In the genomic region with DNA sequence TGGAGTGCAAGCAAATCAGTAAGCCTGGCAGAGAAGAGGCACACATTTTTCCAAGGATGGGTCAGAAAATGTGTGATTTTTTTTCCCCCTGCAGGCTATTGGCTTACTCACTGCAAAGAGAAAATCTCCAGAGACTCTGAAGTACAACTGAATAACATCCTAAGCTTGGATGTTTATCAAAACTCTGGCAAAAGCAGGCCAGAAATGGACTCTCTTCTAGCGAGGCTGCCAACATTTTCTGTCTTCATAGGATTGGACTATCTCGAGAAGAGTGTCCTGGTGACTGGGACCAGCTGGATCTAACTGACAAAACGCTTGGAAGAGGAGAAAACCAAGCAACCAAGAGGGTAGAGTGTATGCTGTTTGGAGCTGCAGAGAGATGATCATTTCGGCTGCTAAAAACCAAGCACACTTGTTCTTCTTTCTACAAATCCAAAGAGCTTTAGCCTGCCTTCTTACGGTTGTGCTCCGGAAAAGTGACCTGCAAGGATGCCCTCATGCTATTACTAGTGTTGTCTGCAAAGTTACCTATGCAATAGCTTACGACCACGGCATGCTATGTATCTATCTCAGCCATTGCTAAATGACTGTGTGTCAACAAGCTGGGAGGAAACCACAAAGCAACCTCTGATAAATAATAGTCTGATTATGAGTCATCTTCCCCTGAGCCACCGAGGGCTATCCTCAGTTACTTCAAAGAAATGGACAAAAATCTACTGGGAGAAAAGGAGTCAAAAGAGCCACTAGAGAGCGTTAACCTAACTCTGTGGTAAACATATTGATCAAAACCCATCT, we compare ENCODE assay signal across 10 mouse cellular contexts. TPM values are rescaled to one million over a fixed set of nuclear protein-coding genes. Genes with fewer than 3 reads are reported as not detected.
DNase-seq lines count a peak whose midpoint lies in the region; ATAC-seq and TF ChIP-seq lines count a peak whose summit lies in the region.
"Had no signal": no experiment of that assay in that cellular context is flagged by ENCODE, and none has a peak within 500 bp of the region (broad histone marks: within the 10 kb centered on the region; RNA-seq: fewer than 3 reads in every experiment).

No protein-coding gene starts in this region.

- peak overlapping the region; percentile 21; the same call in 1 of the 2 replicates for H3K27ac ChIP-seq in kidney, embryonic 16.5 days (ENCODE audit: low read length)
- H3K27ac ChIP-seq in stomach, embryonic 16.5 days (ENCODE audit: low read length) = peak overlapping the region; percentile 78
- H3K27ac ChIP-seq in thymus, adult 2 months (ENCODE audit: control insufficient read depth, insufficient read depth, low read length) = no peak overlapping the region
- H3K27ac ChIP-seq: midbrain, embryonic 15.5 days had no signal

- no peaks in the 10 kb centered on the region for H3K36me3 ChIP-seq in kidney, embryonic 16.5 days (ENCODE audit: insufficient read depth, low read length)
- H3K36me3 ChIP-seq in stomach, embryonic 16.5 days (ENCODE audit: control insufficient read depth, insufficient read depth, low read length) = no peaks in the 10 kb centered on the region
- no peaks in the 10 kb centered on the region for H3K36me3 ChIP-seq in thymus, adult 2 months (ENCODE audit: control insufficient read depth, insufficient read depth, low read length)
- H3K36me3 ChIP-seq: midbrain, embryonic 15.5 days had no signal

- H3K4me2 ChIP-seq in kidney, embryonic 16.5 days (replicated peaks; ENCODE audit: low read depth, low read length) = no peak overlapping the region
- H3K4me2 ChIP-seq in stomach, embryonic 16.5 days (ENCODE audit: low read depth, low read length) = no peak overlapping the region
- H3K4me2 ChIP-seq: midbrain, embryonic 15.5 days had no signal

- TF ChIP-seq CTCF in thymus, adult 2 months (IDR thresholded peaks at IDR 0.05; ENCODE audit: borderline replicate concordance, control insufficient read depth, extremely low read depth, insufficient read depth, low read length, poor library complexity) = no peak

- peak; percentile 20 for DNase-seq in ovary, postnatal 14 days (ENCODE audit: low spot score)
- no peak for DNase-seq in ovary, postnatal 36 days (ENCODE audit: low spot score)
- DNase-seq in gastrocnemius, postnatal 14 days = peak; percentile 35
- no peak for DNase-seq in embryo, embryonic 9.5 days (ENCODE audit: extremely low spot score)
- no peak for DNase-seq in T-cell, adult 2 months (ENCODE audit: low spot score)
- DNase-seq in thymus, adult 2 months = no peak

- no peak for ATAC-seq in kidney, embryonic 16.5 days (ENCODE audit: low FRiP score, low TSS enrichment)
- ATAC-seq in stomach, embryonic 16.5 days (ENCODE audit: insufficient read depth, low FRiP score) = peak; percentile 88
- ATAC-seq: midbrain, embryonic 15.5 days had no signal

- H3K4me3 ChIP-seq in kidney, embryonic 16.5 days (ENCODE audit: low read length) = no peak overlapping the region
- no peak overlapping the region for H3K4me3 ChIP-seq in stomach, embryonic 16.5 days (replicated peaks; ENCODE audit: low read length)
- no peak overlapping the region for H3K4me3 ChIP-seq in thymus, adult 2 months (ENCODE audit: control insufficient read depth, insufficient read depth, low read length)
- H3K4me3 ChIP-seq: erythroblast, embryonic 14.5 days; midbrain, embryonic 15.5 days had no signal

- H3K9ac ChIP-seq in kidney, embryonic 16.5 days (replicated peaks; ENCODE audit: low read length) = no peak overlapping the region
- no peak overlapping the region for H3K9ac ChIP-seq in stomach, embryonic 16.5 days (ENCODE audit: low read length)
- H3K9ac ChIP-seq: midbrain, embryonic 15.5 days had no signal

- TF ChIP-seq POLR2A in thymus, adult 2 months (IDR thresholded peaks at IDR 0.05; ENCODE audit: control insufficient read depth, extremely low read depth, insufficient read depth, low read length, poor library complexity) = no peak

- 76% methylated on average over 10 of the region's 10 CpGs for WGBS in kidney, embryonic 16.5 days
- 52% methylated on average over 10 of the region's 10 CpGs for WGBS in stomach, embryonic 16.5 days
- WGBS in thymus, adult 2 months = 82% methylated on average over 10 of the region's 10 CpGs

- no peaks in the 10 kb centered on the region for H3K27me3 ChIP-seq in kidney, embryonic 16.5 days (ENCODE audit: insufficient read depth, low read length)
- H3K27me3 ChIP-seq in stomach, embryonic 16.5 days (ENCODE audit: control insufficient read depth, insufficient read depth, low read length) = no peaks in the 10 kb centered on the region; the same call in 1 of the 2 replicates
- H3K27me3 ChIP-seq in thymus, adult 2 months (ENCODE audit: control insufficient read depth, insufficient read depth, low read length) = no peaks in the 10 kb centered on the region
- H3K27me3 ChIP-seq: midbrain, embryonic 15.5 days had no signal

- no peaks in the 10 kb centered on the region for H3K9me3 ChIP-seq in kidney, embryonic 16.5 days (ENCODE audit: low read length)
- no peaks in the 10 kb centered on the region for H3K9me3 ChIP-seq in stomach, embryonic 16.5 days (replicated peaks; ENCODE audit: control insufficient read depth, low read length)
- H3K9me3 ChIP-seq: midbrain, embryonic 15.5 days had no signal

- no peaks in the 10 kb centered on the region for H3K4me1 ChIP-seq in kidney, embryonic 16.5 days (ENCODE audit: insufficient read depth, low read length)
- peaks cover 9% of the 10 kb centered on the region; the same call in 1 of the 2 replicates for H3K4me1 ChIP-seq in stomach, embryonic 16.5 days (ENCODE audit: control insufficient read depth, insufficient read depth, low read length)
- no peaks in the 10 kb centered on the region for H3K4me1 ChIP-seq in thymus, adult 2 months (replicated peaks; ENCODE audit: control insufficient read depth, insufficient read depth, low read length)
- H3K4me1 ChIP-seq: midbrain, embryonic 15.5 days had no signal

- intact Hi-C loops in gastrocnemius, postnatal 14 days (cut with DNase I; ENCODE audit: low total_unique reads) = no loop called here

RNA-seq across cellular contexts. Expression of a gene that starts 36.1 kb away (rescaled TPM):
- 10 to 100 TPM; 22.1 to 22.5 TPM for total RNA-seq in gastrocnemius, postnatal 14 days (2021)
- polyA plus RNA-seq in kidney, embryonic 16.5 days (2015; fragmentation: Nextera tagmentation; extraction: Ambion mirVana) = 33.1 and 35.6 TPM in 2 replicates
- 29.4 and 30.0 TPM in 2 replicates for polyA plus RNA-seq in stomach, embryonic 16.5 days (2015; fragmentation: Nextera tagmentation; extraction: Ambion mirVana)
- 25.0 and 25.7 TPM in 2 replicates for polyA plus RNA-seq in thymus, adult 2 months (2012; rRNA removed)

Comparison
In these comparisons a context has a peak if more than half of its experiments do, and no peak if none do; other contexts are left out.
1. DNase-seq: peak in ovary, postnatal 14 days (single experiment) and gastrocnemius, postnatal 14 days (single experiment); none in ovary, postnatal 36 days (single experiment), embryo, embryonic 9.5 days (single experiment), T-cell, adult 2 months (single experiment) and thymus, adult 2 months (single experiment).